ENCODE assay signal across 20 mouse cellular contexts in the genomic region with DNA sequence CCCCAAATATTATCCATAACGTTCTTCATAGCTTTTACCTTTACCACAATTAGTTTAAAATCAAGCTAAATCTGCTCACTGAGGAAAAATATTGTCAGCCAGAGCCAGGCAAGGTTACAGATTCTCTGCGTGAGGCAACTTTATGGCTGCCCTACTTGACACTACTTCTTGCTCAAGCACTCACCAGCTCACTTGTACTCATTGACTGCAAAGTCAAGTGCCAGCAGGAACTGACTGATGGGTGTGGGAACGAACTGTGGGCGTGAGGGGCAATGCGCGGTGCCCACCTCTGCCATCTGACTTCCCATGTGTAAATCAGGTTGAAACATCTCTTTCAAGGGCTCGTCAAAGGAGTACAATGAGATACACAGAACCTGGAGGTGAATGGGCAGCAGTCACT. TPM values are rescaled to one million over a fixed set of nuclear protein-coding genes. Genes with fewer than 3 reads are reported as not detected.
DNase-seq lines count a peak whose midpoint lies in the region; ATAC-seq and TF ChIP-seq lines count a peak whose summit lies in the region.
"Had no signal": no experiment of that assay in that cellular context is flagged by ENCODE, and none has a peak within 500 bp of the region (broad histone marks: within the 10 kb centered on the region; RNA-seq: fewer than 3 reads in every experiment).

No protein-coding gene starts in this region.

- no peaks in the 10 kb centered on the region for H3K9me3 ChIP-seq in kidney, embryonic 16.5 days (ENCODE audit: low read length)
- H3K9me3 ChIP-seq: forebrain, embryonic 12.5 days; heart, embryonic 10.5 days; hindbrain, embryonic 12.5 days; liver, embryonic 15.5 days had no signal

- no peak overlapping the region for H3K4me2 ChIP-seq in kidney, embryonic 16.5 days (replicated peaks; ENCODE audit: low read depth, low read length)
- H3K4me2 ChIP-seq: forebrain, embryonic 12.5 days; hindbrain, embryonic 12.5 days; liver, embryonic 15.5 days had no signal

- no peak overlapping the region for H3K4me3 ChIP-seq in kidney, embryonic 16.5 days (ENCODE audit: low read length)
- no peak overlapping the region for H3K4me3 ChIP-seq in embryonic fibroblast, embryonic 13.5 days (ENCODE audit: insufficient read depth, low read length)
- no peak overlapping the region for H3K4me3 ChIP-seq in lung, adult 2 months (replicated peaks; ENCODE audit: extremely low read depth, low read depth, low read length)
- H3K4me3 ChIP-seq: forebrain, embryonic 12.5 days; heart, embryonic 10.5 days; hindbrain, embryonic 12.5 days; liver, embryonic 15.5 days had no signal

- peaks cover 9% of the 10 kb centered on the region for H3K4me1 ChIP-seq in kidney, embryonic 16.5 days (ENCODE audit: insufficient read depth, low read length)
- H3K4me1 ChIP-seq in embryonic fibroblast, embryonic 13.5 days (ENCODE audit: control insufficient read depth, insufficient read depth, low read length), result no peaks in the 10 kb centered on the region
- peaks cover 9% of the 10 kb centered on the region for H3K4me1 ChIP-seq in lung, adult 2 months (ENCODE audit: control insufficient read depth, insufficient read depth, low read length)

- no peak overlapping the region for H3K27ac ChIP-seq in kidney, embryonic 16.5 days (ENCODE audit: low read length)
- peak overlapping the region; percentile 54 for H3K27ac ChIP-seq in embryonic fibroblast, embryonic 13.5 days (ENCODE audit: insufficient read depth, low read length)
- H3K27ac ChIP-seq: forebrain, embryonic 12.5 days; heart, embryonic 10.5 days; hindbrain, embryonic 12.5 days; liver, embryonic 15.5 days had no signal

- no peaks in the 10 kb centered on the region for H3K27me3 ChIP-seq in kidney, embryonic 16.5 days (ENCODE audit: insufficient read depth, low read length)
- H3K27me3 ChIP-seq: forebrain, embryonic 12.5 days; hindbrain, embryonic 12.5 days; liver, embryonic 15.5 days had no signal

- DNase-seq in kidney, adult 11 months, result peak; percentile 28
- DNase-seq in lung, adult 2 months, result peak; percentile 51
- DNase-seq in lung, postnatal 36 days, result peak; percentile 75
- no peak for DNase-seq in B cell, adult 2 months
- DNase-seq: adrenal gland, postnatal 10 days; cerebellum, adult 11 months; cerebellum, postnatal 10 days; heart, postnatal 10 days; retina, postnatal 1 day; thymus, adult 2 months had no signal

- TF ChIP-seq POLR2A in embryonic fibroblast, embryonic 13.5 days (IDR thresholded peaks at IDR 0.05; ENCODE audit: low read depth, low read length), result no peak
- TF ChIP-seq POLR2A in lung, adult 2 months (IDR thresholded peaks at IDR 0.05; ENCODE audit: borderline replicate concordance, extremely low read depth, low read depth, low read length), result no peak

- H3K9ac ChIP-seq in kidney, embryonic 16.5 days (replicated peaks; ENCODE audit: low read length), result no peak overlapping the region
- H3K9ac ChIP-seq: forebrain, embryonic 12.5 days; hindbrain, embryonic 12.5 days; liver, embryonic 15.5 days had no signal

- TF ChIP-seq CTCF in embryonic fibroblast, embryonic 13.5 days (IDR thresholded peaks at IDR 0.05; ENCODE audit: borderline replicate concordance, insufficient read depth, low read length), result no peak
- TF ChIP-seq CTCF in lung, adult 2 months (IDR thresholded peaks at IDR 0.05; ENCODE audit: insufficient read depth, low read length), result no peak

- WGBS in kidney, embryonic 16.5 days, result 91% methylated on average over 7 of the region's 7 CpGs
- WGBS in lung, adult 2 months, result 63% methylated on average over 7 of the region's 7 CpGs

- H3K36me3 ChIP-seq in kidney, embryonic 16.5 days (ENCODE audit: insufficient read depth, low read length), result peaks cover 29% of the 10 kb centered on the region

- no peak for ATAC-seq in kidney, embryonic 16.5 days (ENCODE audit: low FRiP score, low TSS enrichment)
- no peak for ATAC-seq in inflammation-experienced regulatory T-cells, adult 6 months
- ATAC-seq: midbrain, embryonic 16.5 days had no signal

RNA-seq across cellular contexts. Expression of gene Dnajc16, which starts 3.3 kb away (rescaled TPM):
- 5.4 and 5.8 TPM in 2 replicates for polyA plus RNA-seq in kidney, embryonic 16.5 days (2015; fragmentation: Nextera tagmentation; extraction: Ambion mirVana)
- 10.0 and 11.3 TPM in 2 replicates for polyA plus RNA-seq in embryonic fibroblast, embryonic 13.5 days (2011; ENCODE audit: insufficient read length, low read depth, missing spikeins)
- 9.6 and 12.0 TPM in 2 replicates for polyA plus RNA-seq in lung, adult 2 months (2012; rRNA removed)
- polyA plus RNA-seq in inflammation-experienced regulatory T-cells, adult 6 months (2017; shearing (Covaris generic)), result 1 to 10 TPM; 3.0 to 3.7 (median 3.6) TPM

RNA-seq across cellular contexts. Expression of gene Casp9, which starts 6.0 kb away (rescaled TPM):
- polyA plus RNA-seq in kidney, embryonic 16.5 days (2015; fragmentation: Nextera tagmentation; extraction: Ambion mirVana), result 30.2 and 31.8 TPM in 2 replicates
- 10.0 and 13.2 TPM in 2 replicates for polyA plus RNA-seq in embryonic fibroblast, embryonic 13.5 days (2011; ENCODE audit: insufficient read length, low read depth, missing spikeins)
- 17.7 and 19.0 TPM in 2 replicates for polyA plus RNA-seq in lung, adult 2 months (2012; rRNA removed)
- 10 to 100 TPM in 1 of 3 experiments, 1 to 10 TPM in 2; 6.9 to 10.9 (median 6.9) TPM for polyA plus RNA-seq in inflammation-experienced regulatory T-cells, adult 6 months (2017; shearing (Covaris generic))

RNA-seq across cellular contexts. Expression of gene Cela2a, which starts 38.5 kb away (rescaled TPM):
- 0.17 TPM in 1 of 2 replicates, not detected in the other for polyA plus RNA-seq in kidney, embryonic 16.5 days (2015; fragmentation: Nextera tagmentation; extraction: Ambion mirVana)
- polyA plus RNA-seq in embryonic fibroblast, embryonic 13.5 days (2011; ENCODE audit: insufficient read length, low read depth, missing spikeins), result not detected in 2 replicates
- polyA plus RNA-seq in lung, adult 2 months (2012; rRNA removed), result 1.5 and 37.8 TPM in 2 replicates
- polyA plus RNA-seq in inflammation-experienced regulatory T-cells, adult 6 months (2017; shearing (Covaris generic)), result not detected
- polyA plus RNA-seq: forebrain, embryonic 12.5 days; heart, embryonic 10.5 days; hindbrain, embryonic 12.5 days; kidney, embryonic 14.5 days had no signal

RNA-seq across cellular contexts. Expression of gene Agmat, which starts 41.0 kb away (rescaled TPM):
- polyA plus RNA-seq in kidney, embryonic 16.5 days (2015; fragmentation: Nextera tagmentation; extraction: Ambion mirVana), result 1.7 and 2.0 TPM in 2 replicates
- polyA plus RNA-seq in embryonic fibroblast, embryonic 13.5 days (2011; ENCODE audit: insufficient read length, low read depth, missing spikeins), result not detected in 2 replicates
- 0.15 and 0.28 TPM in 2 replicates for polyA plus RNA-seq in lung, adult 2 months (2012; rRNA removed)
- not detected for polyA plus RNA-seq in inflammation-experienced regulatory T-cells, adult 6 months (2017; shearing (Covaris generic))
- polyA plus RNA-seq: forebrain, embryonic 12.5 days; hindbrain, embryonic 12.5 days; midbrain, embryonic 16.5 days had no signal

RNA-seq across cellular contexts. Expression of gene Ctrc, which starts 58.7 kb away (rescaled TPM):
- polyA plus RNA-seq in kidney, embryonic 16.5 days (2015; fragmentation: Nextera tagmentation; extraction: Ambion mirVana), result not detected in 2 replicates
- polyA plus RNA-seq in embryonic fibroblast, embryonic 13.5 days (2011; ENCODE audit: insufficient read length, low read depth, missing spikeins), result not detected in 2 replicates
- 4.7 TPM in 1 of 2 replicates, not detected in the other for polyA plus RNA-seq in lung, adult 2 months (2012; rRNA removed)
- not detected for polyA plus RNA-seq in inflammation-experienced regulatory T-cells, adult 6 months (2017; shearing (Covaris generic))
- polyA plus RNA-seq: forebrain, embryonic 12.5 days; heart, embryonic 10.5 days; hindbrain, embryonic 12.5 days; kidney, embryonic 14.5 days; limb, embryonic 14.5 days; liver, embryonic 15.5 days; midbrain, embryonic 16.5 days had no signal

Comparison
In these comparisons a context has a peak if more than half of its experiments do, and no peak if none do; other contexts are left out.
1. DNase-seq: peak in kidney, adult 11 months (single experiment), lung, adult 2 months (single experiment) and lung, postnatal 36 days (single experiment); none in B cell, adult 2 months (0 of 2).